Mouse (Mus musculus) midbrain, embryonic 10.5 days (tissue): Measurements from ENCODE around the gene H13. TPM values are rescaled to one million over a fixed set of nuclear protein-coding genes. Genes with fewer than 3 reads are reported as not detected.

Source experiments
- DNase-seq: peaks from one replicate; pipeline ENCODE4 v3.0.0-alpha.2; 2017; ENCODE audit warnings: low spot score
- H3K27ac ChIP-seq: fragments of 300-500 bp; sonication (generic); replicated peaks from 2 replicates; pipeline ENCODE4 v1.5.1; 2016; ENCODE audit warnings: mild to moderate bottlenecking
- H3K27me3 ChIP-seq: fragments of 300-500 bp; sonication (generic); 2 replicates; pipeline ENCODE4 v1.6.1; 2016; ENCODE audit warnings: low read depth, mild to moderate bottlenecking; ENCODE audit not compliant: poor library complexity, severe bottlenecking
- H3K36me3 ChIP-seq: fragments of 300-500 bp; sonication (generic); 2 replicates; pipeline ENCODE4 v1.6.1; 2016; ENCODE audit warnings: mild to moderate bottlenecking, moderate library complexity
- H3K4me1 ChIP-seq: fragments of 300-500 bp; sonication (generic); 2 replicates; pipeline ENCODE4 v1.6.1; 2016
- H3K4me3 ChIP-seq: fragments of 300-500 bp; sonication (generic); 2 replicates; pipeline ENCODE4 v1.5.1; 2016; ENCODE audit warnings: mild to moderate bottlenecking, moderate library complexity
- H3K9me3 ChIP-seq: fragments of 300-500 bp; sonication (generic); replicated peaks from 2 replicates; pipeline ENCODE4 v1.6.1; 2016; ENCODE audit warnings: mild to moderate bottlenecking
- WGBS: fragments of 180-500 bp; shearing (Covaris S2); methylation state at CpG from one replicate; pipeline ENCODE4 v1.1.7; 2016; 5-methylcytosine and 5-hydroxymethylcytosine counted together
- polyA plus RNA-seq: library from polyadenylated mRNA; unstranded; fragments of >200 nt; fragmentation: Nextera tagmentation; extraction: Ambion mirVana; gene quantifications from 2 replicates; pipeline ENCODE4 v1.2.1, GENCODE M21; 2016

The H13 gene
- polyA plus RNA-seq, 1 experiment from 2014 or later, result 99.2 TPM

DNA sequence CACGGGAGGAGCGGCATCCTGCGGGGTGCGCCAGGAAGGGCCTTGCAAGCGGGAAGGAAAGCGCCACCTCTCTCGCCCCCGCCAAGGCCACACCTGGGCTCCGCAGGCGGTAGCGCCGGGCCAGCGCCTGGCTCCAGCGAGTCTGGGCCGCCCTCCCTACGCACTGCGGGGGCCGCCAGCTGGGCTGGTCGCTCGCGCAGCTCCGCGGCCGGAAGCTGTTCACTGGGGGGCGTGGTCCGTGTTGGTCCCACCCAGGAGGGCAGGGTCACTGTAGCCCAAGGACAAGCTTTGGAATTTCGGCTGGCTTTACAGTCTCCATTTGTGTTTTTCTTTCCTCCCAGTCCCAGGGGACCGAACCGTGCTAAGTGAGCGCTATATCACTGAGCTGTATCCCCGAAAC is 38.4 kb downstream of the H13 start:
- H3K4me3 ChIP-seq, result peak overlapping the region; percentile 64
- peak; percentile 86 for DNase-seq
- no peaks in the 10 kb centered on the region for H3K27me3 ChIP-seq
- 4% methylated on average over 31 of the region's 31 CpGs for WGBS
- H3K9me3 ChIP-seq, result no peaks in the 10 kb centered on the region
- peaks cover 41% of the 10 kb centered on the region for H3K4me1 ChIP-seq
- H3K36me3 ChIP-seq, result peaks cover 55% of the 10 kb centered on the region
- peak overlapping the region; percentile 91 for H3K27ac ChIP-seq

DNA sequence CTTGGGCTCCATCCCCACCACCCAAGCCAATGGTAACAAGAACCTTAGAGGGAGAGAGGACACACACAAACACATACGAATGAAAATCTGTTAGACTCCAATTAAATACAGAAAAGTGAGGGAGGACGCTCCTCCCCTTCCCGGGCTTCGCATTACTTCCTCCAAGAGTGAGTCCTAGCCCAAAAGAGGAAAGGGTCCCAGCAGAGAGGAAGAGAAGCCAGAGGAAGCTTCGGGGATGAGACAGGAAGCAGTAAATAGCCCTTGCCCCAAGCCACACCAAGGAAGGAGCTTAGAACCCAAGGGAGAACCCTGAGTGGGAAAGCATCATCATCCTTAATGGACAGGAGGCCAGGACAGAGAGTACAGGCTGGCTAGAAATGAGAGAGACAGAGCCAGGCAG is 39.8 kb downstream of the H13 start:
- no peak overlapping the region for H3K27ac ChIP-seq

DNA sequence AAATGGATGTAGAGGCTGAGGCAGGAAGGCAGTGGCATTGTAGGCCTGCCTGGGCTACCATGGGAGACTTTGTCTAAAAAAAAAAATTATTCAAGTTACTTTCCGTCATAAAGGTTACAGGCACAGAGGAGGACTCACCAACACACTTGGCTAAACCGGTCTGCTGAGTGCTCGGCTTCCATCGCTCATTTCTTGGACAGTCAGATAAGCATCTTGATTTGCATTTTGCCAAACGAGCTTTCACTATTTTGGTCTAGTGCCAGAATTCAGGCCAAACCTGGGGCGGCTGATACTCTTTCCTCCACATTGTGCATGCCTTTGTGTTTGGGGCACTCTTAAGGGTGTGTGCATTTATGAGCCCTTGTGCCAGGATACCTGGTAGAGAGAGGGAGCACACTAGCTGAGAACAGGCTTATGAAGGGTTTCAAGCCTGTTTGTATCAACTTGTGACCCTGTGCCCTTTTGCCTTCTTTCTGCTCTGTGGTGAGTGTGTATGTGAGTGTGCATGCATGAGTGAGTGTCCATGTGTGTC is 47.0 kb downstream of the H13 start:
- H3K27me3 ChIP-seq, result no peaks in the 10 kb centered on the region
- no peaks in the 10 kb centered on the region for H3K36me3 ChIP-seq
- H3K4me3 ChIP-seq, result no peak overlapping the region
- H3K9me3 ChIP-seq, result no peaks in the 10 kb centered on the region
- WGBS, result 88% methylated on average over 6 of the region's 6 CpGs
- DNase-seq, result no peak
- peaks cover 33% of the 10 kb centered on the region for H3K4me1 ChIP-seq
- peak overlapping the region; percentile 85; the same call in 1 of the 2 replicates for H3K27ac ChIP-seq

More for the DNA sequence above, 39.8 kb downstream of the H13 start:
- H3K4me3 ChIP-seq, result no peak overlapping the region
- WGBS, result 95% methylated on average over 5 of the region's 5 CpGs
- H3K27me3 ChIP-seq, result no peaks in the 10 kb centered on the region
- peaks cover 41% of the 10 kb centered on the region for H3K36me3 ChIP-seq
- peaks cover 37% of the 10 kb centered on the region for H3K4me1 ChIP-seq
- DNase-seq, result no peak
- no peaks in the 10 kb centered on the region for H3K9me3 ChIP-seq

DNA sequence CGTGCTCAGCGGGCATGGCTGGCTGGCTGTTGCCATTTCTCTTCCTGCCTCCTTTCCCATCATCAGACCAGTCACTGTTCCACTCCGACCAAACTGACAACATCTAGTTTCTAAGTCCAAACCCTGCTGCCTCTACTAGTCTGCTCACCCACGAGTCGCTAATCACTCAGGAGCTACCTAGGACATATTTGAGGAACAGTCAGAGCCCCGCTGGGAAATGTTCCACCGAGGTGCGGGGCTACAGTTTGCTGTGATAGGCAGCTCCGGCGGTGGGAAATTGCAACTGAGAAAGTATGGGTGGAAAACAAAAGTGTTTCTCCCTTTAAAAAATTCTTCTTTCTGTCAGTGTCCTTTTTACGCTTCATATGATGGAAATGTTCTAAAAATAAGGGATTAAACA is 48.4 kb downstream of the H13 start:
- Histone ChIP-seq H3K36me3 (no peaks in the 10 kb centered on the region), H3K4me3 (0 out of 2 replicates have a peak overlapping the region, but pooled peaks have one; percentile 32), H3K27ac (peak overlapping the region; percentile 85), H3K4me1 (peaks cover 33% of the 10 kb centered on the region), H3K9me3 (no peaks in the 10 kb centered on the region), H3K27me3 (peaks cover 3% of the 10 kb centered on the region)
- WGBS, result 60% methylated on average over 11 of the region's 11 CpGs
- DNase-seq, result no peak

DNA sequence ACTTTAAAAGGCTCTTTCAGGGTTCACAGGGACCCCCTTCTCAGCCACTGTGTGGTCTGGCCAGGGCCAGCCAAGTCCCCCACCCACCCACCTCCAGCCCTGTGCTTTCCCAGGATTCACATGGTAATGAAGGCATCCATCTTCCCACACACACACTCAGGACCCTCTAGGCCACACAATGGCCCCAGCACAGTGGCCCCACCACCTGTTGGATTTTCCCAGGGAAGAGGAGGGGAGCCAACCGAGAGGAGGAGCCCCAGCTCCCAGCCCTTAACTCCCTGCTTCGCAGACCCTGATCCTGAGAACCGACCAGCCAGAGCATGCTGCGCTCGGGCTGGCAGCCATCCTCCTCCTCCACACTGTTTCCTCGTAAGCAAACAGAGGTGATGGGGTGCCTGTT is 48.8 kb downstream of the H13 start:
- Histone ChIP-seq H3K4me3 (peak overlapping the region; percentile 32; the same call in 1 of the 2 replicates), H3K36me3 (no peaks in the 10 kb centered on the region), H3K27ac (peak overlapping the region; percentile 85), H3K27me3 (peaks cover 7% of the 10 kb centered on the region), H3K9me3 (no peaks in the 10 kb centered on the region), H3K4me1 (peaks cover 37% of the 10 kb centered on the region)
- peak; percentile 66 for DNase-seq
- 26% methylated on average over 6 of the region's 6 CpGs for WGBS

DNA sequence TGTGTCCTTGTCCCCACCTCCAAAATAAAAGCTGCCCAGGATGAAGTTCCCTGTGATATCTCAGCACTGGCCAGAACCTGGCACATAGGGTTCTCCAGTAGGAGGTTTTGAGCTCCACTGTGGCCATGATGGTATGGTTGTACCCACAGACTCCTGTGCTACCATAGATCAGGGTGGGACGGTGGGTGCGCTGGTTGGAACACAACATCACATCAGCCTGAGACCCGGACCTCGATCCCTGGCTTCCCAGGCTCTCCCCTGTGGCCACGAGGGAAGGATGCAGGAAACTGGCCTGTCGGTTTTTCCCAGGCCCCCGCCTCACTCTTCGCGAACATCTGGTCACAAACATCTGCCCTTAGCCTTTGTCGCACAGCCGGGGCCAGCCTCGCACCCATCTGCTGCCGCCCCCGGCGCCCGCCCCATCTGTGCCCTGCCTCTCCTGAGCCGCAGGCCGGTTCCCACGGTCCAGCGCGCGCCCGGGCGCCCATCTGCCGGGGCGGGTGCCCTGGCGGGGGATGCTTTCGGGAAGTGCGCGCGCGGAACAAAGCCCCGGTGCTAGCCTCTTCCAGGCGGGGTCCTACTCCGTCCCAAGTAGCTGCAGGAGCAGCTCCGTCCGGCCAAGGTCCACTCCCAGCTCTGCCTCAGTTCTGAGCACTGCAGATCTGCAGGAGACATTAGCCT is 54.5 kb downstream of the H13 start:
- DNase-seq, result peak; percentile 73
- peak overlapping the region; percentile 87 for H3K27ac ChIP-seq
- peaks cover 31% of the 10 kb centered on the region for H3K27me3 ChIP-seq
- H3K9me3 ChIP-seq, result no peaks in the 10 kb centered on the region
- peaks cover 54% of the 10 kb centered on the region for H3K4me1 ChIP-seq
- H3K4me3 ChIP-seq, result peak overlapping the region; percentile 54
- H3K36me3 ChIP-seq, result no peaks in the 10 kb centered on the region
- 3% methylated on average over 37 of the region's 37 CpGs for WGBS

DNA sequence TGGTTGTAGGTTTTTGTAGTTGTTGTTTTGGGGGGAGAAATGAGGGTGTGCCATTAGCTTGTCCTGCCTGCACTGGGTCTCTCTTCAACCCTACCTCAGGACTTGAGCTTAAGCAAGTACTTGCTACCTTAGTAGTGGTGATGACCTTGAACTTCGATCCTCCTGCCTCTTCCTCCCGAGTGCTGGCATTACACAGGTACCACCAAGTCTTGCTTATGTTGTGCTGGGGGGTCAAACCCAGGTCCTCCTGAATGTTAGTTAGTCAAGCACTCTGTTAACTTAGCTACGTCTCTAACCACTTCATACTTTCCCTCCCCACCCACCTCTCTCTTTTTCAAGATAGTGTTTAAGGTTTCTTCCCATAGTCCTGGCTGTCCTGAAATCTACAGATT is 55.1 kb downstream of the H13 start:
- 67% methylated on average over 3 of the region's 3 CpGs for WGBS
- H3K36me3 ChIP-seq, result no peaks in the 10 kb centered on the region
- H3K9me3 ChIP-seq, result no peaks in the 10 kb centered on the region
- H3K4me3 ChIP-seq, result peak overlapping the region; percentile 54
- H3K27me3 ChIP-seq, result peaks cover 31% of the 10 kb centered on the region
- peak overlapping the region; percentile 87 for H3K27ac ChIP-seq
- no peak for DNase-seq
- H3K4me1 ChIP-seq, result peaks cover 53% of the 10 kb centered on the region

DNA sequence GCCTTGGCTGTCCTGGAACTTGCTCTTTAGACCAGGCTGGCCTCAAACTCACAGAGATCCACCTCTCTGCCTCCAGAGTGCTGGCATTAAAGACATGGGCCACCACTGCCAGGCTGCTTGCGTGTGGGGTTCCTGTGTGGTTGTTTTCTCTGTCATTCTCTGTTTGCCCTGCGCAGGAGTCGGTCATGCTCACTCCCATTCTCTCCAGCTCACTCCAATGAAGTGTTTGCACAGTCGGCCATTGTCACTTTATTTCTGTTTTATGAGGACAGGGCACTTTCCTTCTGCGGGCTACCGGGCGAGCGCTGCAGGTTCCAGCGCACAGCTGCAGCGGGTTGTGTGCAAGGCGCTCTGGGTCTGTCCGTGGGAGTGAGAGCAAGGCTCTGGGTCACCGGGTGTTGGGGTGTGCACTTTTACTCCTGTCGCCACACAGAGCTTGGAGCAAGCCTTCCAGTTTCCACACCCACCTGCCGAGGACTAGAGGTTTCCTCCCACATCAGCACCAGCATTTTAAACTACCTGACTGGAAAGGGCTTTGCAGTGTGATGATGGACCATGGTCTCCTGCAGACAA is 56.0 kb downstream of the H13 start:
- H3K4me3 ChIP-seq, result no peak overlapping the region
- DNase-seq, result no peak
- no peaks in the 10 kb centered on the region for H3K36me3 ChIP-seq
- peaks cover 31% of the 10 kb centered on the region for H3K27me3 ChIP-seq
- peaks cover 56% of the 10 kb centered on the region for H3K4me1 ChIP-seq
- H3K9me3 ChIP-seq, result no peaks in the 10 kb centered on the region
- peak overlapping the region; percentile 87 for H3K27ac ChIP-seq
- WGBS, result 71% methylated on average over 15 of the region's 15 CpGs

DNA sequence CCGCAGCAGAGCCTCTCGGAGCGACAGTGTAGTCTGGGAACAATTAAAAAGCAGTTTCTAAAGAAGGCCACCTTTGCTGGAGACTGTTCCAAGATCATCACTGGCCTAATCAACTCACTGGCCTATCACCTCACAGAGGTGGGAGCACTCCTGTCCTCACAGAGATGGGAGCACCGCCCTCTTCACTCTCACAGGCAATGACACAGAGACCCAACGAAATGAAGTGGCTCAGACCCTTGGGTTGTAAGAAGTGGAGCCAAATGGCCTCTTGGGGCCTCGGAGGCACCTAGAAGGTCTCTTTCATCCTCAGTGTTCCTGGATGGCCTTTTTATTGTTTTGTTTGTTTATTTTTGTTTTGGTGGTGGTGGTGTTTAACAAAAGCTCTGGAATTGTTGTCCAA is 57.0 kb downstream of the H13 start:
- Histone ChIP-seq H3K36me3 (no peaks in the 10 kb centered on the region), H3K4me3 (no peak overlapping the region), H3K9me3 (no peaks in the 10 kb centered on the region), H3K4me1 (peaks cover 62% of the 10 kb centered on the region), H3K27ac (no peak overlapping the region), H3K27me3 (peaks cover 31% of the 10 kb centered on the region)
- DNase-seq, result no peak
- 85% methylated on average over 6 of the region's 6 CpGs for WGBS

DNA sequence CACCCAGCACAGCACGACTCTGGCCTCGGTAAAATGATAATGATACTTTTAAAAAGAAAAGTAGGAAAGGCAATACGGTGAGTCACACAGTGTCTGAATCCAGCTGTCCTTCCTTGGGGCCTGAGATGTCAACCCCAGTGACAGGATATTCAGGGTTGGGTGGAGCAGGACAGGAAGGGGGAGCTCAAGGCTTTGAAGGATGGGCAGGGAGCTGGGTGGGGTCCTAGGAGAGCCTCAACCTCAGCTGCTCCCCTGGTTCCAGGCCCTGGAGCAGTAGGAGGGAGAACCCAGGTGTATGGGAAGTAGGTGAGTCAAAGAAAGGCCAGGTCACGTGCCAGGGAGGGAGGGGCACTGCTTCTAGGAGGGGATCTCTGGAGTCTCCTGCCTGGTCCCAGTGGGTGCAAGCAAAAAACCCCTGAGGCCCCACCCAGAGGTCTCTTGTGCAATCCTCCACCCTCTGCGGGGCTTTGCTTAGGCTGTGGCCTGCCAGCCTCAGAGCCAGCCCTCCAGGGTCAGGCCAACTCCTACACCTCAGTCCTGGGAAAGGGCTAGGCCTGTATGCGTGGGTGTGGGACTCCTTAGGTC is 57.6 kb downstream of the H13 start:
- Histone ChIP-seq H3K9me3 (no peaks in the 10 kb centered on the region), H3K4me1 (peaks cover 64% of the 10 kb centered on the region), H3K27ac (peak overlapping the region; percentile 74), H3K36me3 (no peaks in the 10 kb centered on the region), H3K4me3 (no peak overlapping the region), H3K27me3 (peaks cover 31% of the 10 kb centered on the region)
- 71% methylated on average over 6 of the region's 6 CpGs for WGBS
- peak; percentile 11 for DNase-seq

DNA sequence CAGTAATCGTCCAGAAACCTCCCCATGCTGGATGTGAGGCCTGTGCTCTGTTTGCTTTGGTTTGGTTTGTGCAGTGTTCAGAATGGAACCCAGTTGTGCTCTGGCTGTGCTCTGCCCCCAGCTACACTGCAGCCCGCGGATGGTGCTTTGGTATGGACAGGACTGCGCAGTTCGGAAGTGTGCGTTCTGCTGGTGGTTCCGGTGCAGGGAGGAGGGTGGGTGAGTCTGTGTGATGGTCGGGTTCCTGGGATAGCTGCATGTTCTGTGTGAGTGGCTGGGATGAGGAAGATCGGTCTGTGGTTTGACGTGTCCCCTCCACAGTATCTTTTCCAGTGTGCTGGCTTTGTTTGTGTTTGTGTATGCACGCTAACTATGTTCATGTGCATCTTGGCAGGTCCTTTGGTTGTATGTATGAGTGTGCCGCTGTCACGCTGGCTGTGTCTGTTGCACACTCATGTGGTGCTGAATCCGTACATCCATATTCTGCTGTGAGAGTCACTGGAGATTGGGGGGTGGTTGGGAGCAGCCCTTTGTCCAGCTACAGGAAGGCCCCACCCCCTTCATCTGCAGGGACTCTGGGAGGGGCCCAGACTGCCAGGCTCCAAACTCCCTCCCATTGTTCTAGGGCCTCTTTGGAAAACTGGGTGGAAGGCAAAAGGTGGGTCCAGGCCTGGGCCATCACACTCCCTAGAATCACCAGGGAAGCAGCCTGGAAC is 58.7 kb downstream of the H13 start:
- Histone ChIP-seq H3K27me3 (peaks cover 25% of the 10 kb centered on the region), H3K36me3 (no peaks in the 10 kb centered on the region), H3K4me3 (no peak overlapping the region), H3K9me3 (no peaks in the 10 kb centered on the region), H3K27ac (peak overlapping the region; percentile 69), H3K4me1 (peaks cover 70% of the 10 kb centered on the region)
- WGBS, result 90% methylated on average over 14 of the region's 14 CpGs
- DNase-seq, result no peak

DNA sequence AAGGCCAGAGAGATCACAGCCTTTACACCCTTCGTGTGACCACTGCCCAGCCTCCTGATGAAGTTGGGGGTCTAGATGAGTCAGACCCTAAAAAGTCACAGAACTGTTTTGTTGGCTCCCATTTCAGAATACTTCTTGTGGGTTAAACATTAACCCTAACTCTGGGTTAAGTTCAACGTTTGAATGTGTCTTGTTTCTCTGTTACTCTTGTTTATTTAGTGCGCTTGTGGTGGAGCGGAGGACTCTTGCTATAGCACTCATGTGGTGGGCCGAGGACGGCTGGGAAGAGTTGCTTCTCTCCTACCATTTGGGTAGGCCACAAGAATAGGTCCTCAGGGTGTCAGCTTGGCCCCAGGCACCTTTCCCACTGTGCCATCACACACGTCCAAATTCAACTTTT is 59.3 kb downstream of the H13 start:
- DNase-seq, result no peak
- H3K4me3 ChIP-seq, result no peak overlapping the region
- H3K27me3 ChIP-seq, result peaks cover 19% of the 10 kb centered on the region
- H3K36me3 ChIP-seq, result no peaks in the 10 kb centered on the region
- 84% methylated on average over 7 of the region's 7 CpGs for WGBS
- peak overlapping the region; percentile 69; the same call in 1 of the 2 replicates for H3K27ac ChIP-seq
- no peaks in the 10 kb centered on the region for H3K9me3 ChIP-seq
- peaks cover 72% of the 10 kb centered on the region for H3K4me1 ChIP-seq
